Mouse (Mus musculus): ENCODE measurements around the gene Clic5.

Gene Clic5

DNA sequence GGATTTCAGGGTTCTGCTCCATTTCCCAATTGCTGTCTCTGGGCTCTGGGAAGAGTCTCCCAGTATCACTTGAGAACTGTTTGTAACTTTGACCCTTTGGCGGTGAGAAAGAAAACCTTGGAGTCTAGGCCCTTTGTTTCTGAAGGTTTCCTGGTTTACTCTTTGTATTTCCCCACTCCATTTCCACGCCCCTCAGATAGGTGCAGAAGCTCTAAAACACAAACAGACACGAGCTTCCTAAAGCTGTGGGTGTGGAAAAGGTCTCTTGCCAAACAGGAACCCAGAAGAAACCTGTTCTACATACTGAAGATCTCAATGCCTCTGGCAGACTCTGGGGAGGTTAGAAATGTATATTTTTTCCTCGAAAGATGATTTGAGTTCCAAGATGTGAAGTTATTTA lies 10.8 kb downstream of the Clic5 start:
- peak; percentile 28 for DNase-seq

DNA sequence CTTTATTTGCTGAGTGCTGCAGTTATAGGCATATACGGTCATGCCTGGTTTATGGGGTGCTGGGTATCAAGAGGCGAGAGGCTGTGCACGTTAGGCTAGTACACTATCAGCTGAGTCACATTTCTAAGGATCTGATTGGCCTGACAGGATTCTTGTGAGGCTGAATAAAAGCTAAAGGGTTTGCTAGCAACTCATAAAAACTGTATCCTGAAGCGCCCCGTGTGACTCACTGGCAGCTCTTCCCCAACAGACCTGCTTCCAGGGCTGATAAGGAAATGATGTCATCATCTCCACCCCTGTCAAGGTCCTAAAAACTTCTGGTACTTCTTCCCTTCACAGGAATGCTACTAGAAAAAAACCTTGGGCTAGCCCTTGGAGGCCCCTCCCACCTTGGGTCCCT lies 14.6 kb downstream of the Clic5 start:
- no peak for DNase-seq

DNA sequence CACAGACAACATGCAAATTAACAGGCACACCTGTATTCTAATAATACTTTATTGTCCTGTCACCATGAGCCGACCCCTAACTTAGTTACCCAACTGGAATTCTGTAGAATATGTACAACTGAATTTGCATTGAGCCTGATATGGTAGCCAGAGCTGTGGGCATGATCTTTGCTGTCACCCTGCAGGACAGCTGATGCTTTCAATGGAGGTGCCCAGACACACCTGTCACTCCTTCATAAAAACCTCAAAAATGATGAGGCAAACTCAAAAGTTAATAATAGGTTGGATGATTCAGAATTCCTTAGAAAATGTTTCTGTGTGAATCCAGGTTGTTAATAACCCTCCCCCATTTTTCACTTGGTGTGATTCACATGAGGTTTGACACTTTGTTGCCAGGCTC lies 16.4 kb downstream of the Clic5 start:
- DNase-seq: no peak

DNA sequence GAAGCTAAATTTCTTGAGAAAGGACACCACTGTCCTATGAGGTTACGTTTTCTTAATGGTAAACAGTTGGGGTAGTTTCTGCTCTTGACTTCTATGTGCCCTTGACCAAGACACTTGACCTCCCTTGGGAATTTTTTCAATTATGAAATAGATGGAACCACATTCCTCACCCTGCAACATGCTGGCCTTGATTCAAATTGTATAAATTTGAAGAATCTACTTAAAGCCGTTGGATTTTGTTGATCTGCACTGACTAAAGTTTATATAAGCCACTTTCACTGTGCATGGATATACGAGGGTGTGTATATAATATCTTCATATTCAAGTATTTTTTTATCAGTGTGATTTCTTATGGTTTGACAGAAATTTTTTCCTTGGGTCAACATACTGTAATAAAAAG lies 17.2 kb downstream of the Clic5 start:
- no peak for DNase-seq

DNA sequence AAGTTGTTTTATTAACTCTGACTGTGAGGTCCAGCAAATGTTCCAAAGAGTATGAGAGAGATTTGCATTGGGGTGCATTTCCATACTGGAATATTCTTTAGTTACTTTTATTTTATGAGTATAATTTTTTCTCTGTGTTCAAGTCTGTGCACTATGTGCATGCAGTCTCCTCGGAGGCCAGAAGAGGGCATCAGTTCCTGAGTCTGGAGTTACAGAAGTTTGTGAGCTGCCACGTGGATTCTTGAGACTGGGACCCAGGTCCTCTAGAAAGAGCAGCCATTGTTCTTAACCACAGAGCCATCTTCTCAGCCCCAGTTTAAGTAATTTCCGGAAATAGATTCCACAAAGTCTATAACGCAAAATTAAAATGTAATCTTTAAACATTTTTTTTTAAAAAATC lies 20.5 kb downstream of the Clic5 start:
- DNase-seq: no peak

DNA sequence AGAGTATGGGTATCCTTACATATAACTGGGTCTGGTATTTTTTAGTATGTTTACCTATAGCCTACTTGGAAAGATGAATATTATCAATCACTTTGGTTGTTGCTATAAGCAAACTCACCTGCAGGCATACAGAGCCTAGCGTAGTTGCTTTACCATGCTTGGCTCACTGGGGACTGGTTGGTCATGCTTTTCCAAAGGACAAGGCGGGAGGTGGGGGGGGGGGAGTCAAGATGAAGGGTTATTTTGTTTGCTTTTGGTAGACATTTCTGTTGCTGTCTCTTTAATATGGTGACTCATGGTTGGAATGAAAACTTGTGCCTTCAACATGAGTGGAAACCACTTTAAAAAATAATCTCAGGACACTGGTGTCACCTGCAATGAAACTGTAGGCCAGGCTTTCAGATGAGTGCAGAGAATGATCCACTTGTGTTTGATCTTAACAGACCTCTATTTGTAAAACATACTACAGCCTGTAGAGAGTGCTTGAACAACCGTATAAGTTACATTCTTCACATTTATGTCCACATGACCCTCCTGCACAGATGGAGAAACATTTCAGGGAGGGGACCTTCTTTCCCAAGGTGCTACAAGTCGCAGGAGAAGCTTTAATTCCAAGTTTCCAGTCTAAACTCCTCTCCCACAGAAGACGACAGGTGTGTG lies 24.7 kb downstream of the Clic5 start:
- no peak for DNase-seq

DNA sequence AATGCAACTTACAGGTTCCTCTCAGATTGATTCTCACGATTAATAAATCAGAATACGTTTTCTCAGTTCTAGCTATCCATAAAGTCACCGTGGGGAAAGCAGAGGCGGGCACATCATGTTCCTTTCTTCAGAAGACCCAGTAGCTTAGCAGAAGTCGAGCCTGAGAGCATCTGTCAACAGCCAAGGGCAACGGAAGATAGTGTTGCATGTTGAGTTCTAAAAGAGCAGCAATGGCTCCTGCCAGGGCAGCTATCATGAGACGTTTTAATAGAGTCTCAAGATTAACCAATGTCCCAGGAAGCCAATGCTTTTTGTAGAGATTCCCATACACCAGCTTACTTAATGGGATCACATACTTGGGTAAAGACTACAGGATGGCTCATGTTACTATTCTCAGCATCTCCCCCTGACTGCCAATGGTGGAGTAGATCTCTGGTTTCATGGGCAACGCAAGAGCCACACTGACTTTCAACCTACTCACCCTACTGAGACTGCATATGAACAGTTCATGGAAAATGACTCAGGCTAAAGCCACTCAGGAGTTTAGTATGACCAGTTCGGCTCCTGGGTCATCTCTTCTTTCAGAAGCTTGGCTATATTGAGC lies 26.9 kb downstream of the Clic5 start:
- no peak for DNase-seq

DNA sequence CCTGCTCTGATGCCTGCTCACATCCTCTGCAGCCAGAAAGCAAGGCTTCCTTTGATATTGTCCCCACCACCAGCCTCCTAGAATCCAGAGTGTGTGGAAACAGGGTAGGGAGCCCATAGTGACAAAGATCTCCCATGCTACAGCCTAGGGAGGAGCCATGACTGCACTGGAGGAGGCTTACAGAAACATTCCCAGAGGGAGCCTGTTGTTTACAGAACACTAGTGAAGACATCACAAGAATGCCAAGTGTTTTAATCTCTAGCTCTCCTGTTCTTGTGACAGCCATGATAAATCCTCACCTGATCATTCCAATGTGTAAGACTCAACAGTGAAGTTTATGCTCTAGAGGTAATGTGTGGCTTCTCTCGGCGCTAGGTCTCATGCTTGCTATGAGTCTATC lies 28.8 kb downstream of the Clic5 start:
- no peak for DNase-seq

DNA sequence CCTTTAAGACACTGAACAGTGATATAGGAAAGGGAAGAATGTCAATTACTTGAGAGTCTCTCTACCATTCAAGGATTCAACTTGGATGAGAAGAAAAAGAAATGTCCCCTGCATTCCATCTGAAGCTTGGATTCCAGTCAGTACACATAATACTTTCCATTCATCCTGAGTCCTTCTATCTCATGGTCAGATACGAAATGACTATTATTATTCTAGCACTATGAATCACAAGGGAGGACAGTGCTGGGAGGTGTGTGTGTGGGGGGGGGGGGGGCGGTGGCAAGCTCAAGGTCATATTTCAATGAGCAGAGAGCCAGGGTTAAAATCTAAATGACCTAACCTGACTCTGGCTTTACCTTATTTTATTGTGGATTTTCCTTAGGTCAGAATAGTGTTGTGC lies 31.6 kb downstream of the Clic5 start:
- DNase-seq: no peak

DNA sequence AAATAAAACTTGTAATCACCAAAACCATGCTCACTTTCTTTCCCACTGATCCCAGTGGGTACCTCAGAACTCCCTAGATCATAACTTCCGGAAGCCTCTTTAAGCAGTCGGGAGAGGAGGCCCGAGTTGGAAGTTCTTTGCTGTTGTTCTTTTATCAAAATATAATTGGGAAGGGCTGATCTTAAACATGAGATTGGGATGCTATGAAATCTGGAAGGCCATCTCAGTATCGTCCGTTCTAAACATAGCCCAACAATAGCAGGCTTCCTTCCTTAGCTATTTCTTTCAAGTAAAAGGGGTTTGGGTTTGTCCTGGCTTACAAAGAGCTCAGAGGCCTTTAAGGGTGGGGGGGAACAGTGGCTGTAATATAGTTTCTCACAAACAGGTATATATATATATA lies 40.0 kb downstream of the Clic5 start:
- no peak for DNase-seq

DNA sequence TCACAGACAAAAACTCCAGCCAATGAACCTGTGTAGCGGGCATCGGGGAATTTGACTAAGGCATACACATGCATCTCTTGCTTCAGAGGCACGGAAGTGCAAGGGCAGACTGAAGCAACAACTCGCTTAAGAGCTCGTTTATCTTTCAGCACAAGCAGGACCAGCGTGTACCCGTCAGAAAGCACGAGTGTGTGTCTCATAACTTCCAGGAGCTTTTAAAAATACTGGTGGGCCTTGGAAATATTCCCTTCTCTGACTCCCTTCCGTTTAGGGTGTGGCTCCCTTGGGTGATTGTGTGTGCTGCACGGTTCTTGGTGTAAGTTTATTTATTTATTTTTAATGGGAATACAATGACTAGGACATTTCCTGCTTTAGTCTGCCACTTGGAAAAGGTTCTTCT lies 41.7 kb downstream of the Clic5 start:
- peak; percentile 73 for DNase-seq

DNA sequence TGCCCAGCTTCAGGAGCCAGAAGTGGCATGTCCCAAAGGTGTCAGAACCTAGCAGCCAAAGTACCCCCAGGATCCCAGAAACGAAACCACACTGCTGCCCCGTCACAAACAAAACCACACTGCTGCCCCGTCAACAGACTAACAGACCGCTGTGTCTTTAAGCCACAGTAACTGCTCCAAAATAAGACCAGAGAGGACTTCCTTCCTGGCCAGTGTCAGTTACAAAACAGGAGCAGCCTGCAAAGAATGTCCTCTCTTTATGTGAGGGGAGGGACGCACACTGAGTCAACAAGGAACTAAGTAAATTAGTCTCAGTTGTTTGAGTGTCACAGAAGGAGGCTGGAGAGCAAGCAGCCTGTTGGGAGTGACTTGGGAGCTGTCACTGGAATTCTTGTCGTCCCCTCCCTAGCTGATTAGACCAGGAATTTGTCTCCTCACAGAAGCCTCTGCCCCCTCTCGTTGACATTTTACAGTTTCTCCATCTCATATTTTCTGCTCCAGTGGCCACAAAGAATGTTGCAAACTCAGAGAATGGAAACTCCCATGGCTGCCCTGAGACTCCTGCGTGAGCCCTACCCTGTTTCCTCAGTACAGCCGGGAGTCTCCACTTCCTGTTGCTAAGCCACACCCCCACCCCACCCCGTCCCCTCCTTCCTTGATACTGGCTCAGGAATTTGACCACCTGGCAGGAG lies 50.8 kb downstream of the Clic5 start:
- DNase-seq: peak; percentile 81

DNA sequence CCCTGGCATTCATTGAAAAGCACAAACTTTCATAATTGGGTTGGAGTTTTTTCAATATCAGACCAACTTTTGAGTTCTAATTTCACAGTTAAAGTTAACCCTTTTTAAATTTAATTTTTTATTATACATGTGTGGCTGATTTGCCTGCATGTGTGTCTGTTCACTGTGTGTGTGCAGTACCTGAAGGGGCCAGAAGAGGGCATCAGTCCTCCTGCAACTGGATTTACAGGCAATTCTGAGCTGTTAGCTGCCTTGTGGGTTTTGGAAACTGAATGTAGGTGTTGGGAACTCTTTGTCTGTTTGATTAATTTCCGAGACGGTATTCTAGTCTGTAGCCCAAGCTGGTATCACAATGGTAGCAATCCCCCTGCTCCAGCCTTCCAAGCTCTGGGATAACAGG lies 52.4 kb downstream of the Clic5 start:
- no peak for DNase-seq

DNA sequence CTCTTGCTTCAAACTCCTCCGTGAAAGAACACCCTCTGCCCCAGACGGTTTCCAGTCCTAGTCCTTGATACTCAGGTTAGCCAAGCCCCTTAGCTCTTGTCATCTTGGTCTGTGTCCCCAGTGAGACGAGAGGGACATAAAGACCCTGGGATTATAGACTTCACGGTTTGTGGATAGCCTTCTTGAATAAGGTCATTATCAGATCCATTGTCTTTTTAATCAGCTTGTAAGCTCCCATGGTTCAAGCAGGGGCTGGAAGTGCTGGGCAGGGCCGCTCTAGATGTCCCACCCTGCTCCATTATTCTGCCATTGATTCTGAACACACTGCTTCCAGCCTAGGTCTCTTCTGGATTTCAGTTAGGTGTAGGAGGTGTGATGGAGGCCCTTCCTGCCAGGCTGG lies 55.7 kb downstream of the Clic5 start:
- DNase-seq: no peak

DNA sequence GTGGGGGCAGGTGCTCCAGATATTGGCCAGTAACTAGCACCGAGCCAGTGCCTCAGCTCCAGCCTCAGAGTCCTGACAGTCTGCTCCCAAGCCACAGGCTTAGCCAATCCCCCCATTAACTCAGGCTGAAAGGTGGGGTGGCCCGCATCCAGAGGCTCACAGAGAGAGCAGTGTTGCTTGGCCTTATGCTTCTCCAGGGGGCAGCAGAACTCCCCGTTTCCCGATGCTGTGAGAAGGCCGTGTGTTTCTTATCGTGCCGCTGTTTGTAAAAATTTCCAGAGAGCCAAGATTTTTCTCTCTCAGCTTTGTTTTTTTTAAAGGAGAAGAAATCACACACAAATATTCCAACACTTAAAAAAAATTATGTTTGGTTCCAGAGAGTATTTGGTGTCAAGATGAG lies 56.2 kb downstream of the Clic5 start:
- DNase-seq: no peak

DNA sequence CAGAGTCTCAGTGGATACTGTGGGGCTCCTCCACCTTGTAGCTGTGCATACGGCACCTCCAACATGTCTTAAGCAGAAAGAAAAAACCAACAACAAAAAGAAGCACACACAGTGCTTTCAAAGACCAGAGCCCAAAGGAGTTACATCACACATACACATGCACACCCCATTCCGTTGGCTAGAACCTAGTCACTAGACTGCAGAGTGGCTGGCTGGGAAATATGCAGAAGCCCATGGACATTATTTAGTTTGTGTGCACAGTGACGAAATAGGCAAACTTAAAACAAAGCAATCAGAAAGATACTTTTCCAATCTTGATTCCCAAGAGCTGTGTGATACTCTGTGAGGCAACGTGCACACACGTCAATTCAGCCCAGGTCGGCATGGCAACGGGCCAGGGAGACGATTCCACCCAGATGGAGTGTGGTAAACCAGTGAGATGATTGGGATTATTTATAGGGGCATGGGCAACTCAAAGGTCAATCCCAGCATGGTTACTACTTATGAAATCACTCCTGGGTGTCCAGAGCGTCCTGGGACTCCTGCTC lies 57.8 kb downstream of the Clic5 start:
- no peak for DNase-seq

DNA sequence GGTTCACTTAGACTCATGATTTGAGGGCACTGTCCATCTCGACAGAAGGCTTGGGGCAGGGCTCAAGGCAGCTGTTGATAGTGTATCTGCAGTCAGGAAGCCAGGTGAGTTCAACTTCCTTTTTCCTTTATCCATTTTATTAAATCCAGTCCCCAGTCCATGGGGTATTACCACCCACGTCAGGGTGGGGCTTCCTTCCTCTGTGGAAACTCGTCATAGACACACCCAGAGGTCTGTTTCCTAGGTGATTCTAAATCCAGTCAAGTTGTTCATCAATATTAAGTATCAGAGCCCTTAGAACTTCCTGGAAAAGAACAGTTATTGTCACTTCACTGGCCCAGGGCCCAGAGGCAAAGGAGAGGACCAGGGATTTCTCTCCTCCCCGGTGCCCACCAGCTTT lies 61.2 kb downstream of the Clic5 start:
- no peak for DNase-seq

DNA sequence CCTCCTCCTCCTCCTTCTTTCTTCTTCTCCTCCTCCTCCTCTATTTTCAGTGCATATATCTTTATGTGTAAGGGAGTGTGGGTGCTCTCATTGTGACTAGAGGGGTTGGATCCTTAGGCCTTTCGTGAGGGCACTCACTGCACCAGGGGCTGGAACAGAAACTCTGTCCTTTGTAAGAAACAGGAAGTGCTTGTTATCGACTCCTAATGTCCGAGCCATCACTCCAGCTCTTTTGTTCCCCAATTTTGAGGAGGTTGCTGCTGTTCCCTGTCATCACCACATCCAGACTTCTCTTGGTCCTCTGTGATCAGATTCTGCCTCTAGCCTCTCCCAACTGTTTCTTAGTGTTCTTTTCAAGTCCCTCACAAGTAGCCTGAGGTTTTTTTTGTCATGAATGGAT lies 64.3 kb downstream of the Clic5 start:
- no peak for DNase-seq

DNA sequence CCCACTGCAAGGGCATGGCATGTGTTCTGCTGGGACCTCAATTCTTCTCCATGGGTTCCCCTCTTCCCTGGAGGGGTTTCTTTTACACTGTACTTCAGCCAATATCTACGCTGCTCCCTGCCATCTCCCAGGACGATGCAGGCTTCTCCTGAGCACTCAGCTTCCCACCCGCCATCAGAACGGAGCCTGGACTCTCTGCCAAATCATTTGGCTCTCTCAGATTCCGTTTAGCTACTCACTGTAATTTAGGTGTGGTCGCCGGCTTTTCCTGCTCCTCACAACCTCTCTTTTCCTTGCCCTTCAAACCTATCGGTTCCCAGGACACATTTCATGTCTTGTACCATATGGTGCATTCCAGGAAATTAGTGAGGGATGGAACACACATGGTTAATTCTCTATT lies 66.3 kb downstream of the Clic5 start:
- no peak for DNase-seq

DNA sequence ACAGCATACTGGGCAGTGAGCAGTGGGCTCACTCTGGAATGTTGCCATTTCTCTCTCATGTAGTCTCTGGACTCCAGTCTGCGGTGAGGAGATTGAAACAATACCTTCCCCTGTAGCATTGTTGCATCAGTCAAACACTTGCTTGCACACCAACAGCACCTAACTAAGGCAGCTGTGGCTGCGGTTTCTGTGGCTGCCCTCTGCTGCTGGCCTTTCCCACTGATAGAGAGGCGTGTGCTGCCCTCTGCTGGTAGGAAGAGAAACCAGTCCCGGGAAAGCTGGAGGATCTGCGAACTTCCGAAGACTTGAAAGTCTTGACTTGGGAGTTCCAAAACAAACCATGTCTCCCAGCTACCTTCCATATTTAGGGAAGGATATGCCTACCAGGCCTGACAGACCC lies 68.2 kb downstream of the Clic5 start:
- DNase-seq: peak; percentile 87

DNA sequence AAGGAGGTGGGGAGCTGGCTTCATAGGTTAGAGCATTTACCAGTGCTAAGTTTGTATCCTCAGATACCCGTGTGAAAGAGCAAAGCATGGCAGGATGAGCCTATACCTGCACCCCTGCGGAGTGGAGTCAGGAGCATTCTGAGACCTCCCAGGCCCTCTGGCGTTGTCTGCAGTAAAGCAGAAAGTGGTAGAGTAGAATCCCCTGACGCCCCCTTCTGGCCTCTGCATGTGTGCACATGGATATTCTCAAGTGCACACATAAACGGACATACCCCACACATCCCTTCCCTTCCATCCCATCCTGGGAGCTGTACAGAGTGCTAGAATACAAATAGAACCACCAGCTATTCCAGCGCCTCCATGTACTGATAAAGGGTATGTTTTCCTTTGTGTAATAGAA lies 70.9 kb downstream of the Clic5 start:
- DNase-seq: no peak

DNA sequence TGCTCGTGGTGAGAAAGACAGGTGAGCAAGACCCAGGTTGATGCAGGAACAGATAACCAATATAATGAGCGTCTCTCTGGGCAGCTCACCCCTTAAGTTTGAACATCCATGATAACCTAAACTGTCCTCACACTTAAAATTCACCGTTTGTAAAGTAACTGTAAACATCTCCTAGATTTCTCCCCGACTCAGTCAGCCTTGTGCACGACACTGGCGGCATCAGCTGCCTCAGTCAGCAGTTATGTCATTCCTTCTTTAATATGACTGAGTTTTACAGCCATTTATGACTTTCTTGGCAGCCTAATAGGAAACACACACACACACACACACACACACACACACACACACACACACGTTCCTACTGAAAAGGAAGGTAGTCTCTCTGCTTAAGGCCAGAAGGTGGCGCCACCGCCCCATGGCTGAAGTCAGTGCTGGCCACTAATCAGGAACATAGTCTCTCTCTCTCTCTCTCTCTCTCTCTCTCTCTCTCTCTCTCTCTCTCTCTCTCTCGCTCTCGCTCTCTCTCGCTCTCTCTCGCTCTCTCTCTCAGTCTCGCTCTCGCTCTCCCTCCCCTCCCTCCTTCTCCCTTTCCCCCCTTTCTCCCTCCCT lies 73.3 kb downstream of the Clic5 start:
- peak; percentile 78 for DNase-seq

DNA sequence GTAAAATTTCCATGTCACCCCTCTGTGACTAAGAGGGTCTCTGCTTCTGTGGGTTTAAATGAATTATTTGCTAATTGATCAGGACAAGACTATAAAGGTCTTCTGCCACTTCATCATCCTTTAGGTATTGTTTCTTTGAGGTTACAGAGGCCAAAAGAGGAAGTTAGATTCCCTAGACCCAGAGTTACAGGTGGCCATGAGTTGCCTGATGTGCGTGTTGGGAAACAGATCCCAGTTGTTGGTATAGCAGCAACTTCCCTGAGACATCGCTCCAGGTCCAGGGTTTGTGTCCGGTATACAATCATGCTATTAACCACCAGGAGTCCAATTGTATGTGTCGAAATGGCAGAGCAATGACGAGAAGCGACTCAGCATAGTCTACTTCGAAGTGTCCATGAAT lies 81.7 kb downstream of the Clic5 start:
- no peak for DNase-seq

DNA sequence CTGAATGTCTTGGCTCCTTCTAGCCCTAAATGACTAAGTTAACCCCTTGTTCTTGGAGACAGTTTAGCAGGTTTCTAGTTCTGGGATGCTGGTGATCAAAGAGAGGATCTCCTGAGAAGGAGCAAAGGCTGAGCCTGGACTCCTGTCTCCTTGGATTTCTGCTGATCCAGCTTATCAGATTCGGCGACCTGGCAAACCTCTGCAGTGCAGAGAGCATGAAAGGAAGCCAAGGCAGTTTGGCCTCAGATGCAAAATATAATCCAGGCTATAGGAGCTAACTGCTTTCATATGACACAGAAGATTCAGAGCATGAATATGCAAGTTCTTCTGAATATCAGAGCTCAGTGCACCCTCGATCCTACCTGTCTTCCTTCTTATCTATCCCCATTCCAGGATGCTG lies 83.0 kb downstream of the Clic5 start:
- DNase-seq: no peak
